Mouse (Mus musculus) urinary bladder, postnatal 25 days (tissue): ENCODE results near the gene Tmem163.

Experiments used
- DNase-seq: peaks from one replicate; pipeline ENCODE4 v3.0.0; 2022; ENCODE audit warnings: low spot score

The Tmem163 gene

DNA sequence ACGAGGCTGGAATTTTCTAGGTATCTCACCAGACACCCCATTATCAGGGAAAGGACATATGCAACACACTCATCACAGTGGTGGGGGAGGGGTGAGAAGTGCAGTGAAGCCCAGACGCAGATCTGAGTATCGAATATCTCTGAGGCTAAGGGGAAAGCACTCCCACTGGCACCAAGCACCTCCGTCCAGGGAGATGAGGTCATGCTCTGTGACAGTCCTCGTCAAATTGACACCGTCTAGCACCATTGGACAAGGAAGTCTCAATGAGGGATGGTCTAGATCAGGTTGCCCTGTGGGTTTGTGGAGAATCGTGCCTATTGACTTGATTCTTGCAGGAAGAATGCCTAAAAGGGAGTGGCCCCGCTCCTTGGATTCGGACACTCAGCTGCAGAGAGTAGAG, 180.6 kb downstream of the Tmem163 start:
- DNase-seq = no peak

DNA sequence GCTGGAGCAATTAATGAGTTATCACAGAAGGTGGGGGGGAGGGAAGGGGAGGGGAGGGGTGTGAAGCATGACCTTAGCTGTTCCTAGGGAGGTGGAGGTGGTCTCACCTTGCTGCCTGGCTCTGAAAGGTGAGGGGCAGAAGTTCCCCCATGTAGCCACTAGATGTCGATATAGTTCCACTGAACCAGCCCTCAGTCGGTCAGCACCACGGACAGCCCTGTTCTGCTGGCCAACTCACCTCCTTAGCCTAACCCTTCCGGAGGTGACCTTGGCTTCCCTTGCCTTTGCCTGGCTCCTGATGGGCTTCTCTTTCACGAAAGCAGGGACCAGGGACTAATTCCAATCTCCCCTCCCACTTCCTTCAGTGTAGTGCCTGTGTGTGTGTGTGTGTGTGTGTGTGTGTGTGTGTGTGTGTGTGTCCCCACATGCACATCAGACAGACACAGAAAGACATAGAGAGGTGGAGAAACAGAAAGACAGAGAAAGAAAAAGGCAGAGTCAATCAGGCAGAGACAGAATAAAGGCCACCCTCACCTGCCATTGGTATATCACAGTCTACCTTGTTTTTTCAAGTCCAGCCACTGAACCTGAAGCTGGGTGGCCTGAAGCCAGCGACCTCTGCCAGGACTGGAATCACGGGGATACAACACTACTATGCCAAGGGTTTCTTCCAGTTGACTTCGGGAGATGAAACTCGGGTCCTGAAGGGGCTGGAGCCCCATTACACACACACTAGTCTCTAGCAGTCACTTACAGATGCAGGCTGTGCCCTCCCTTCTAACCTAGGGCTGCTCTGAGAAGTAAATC, 182.4 kb downstream of the Tmem163 start:
- peak; percentile 48 for DNase-seq

DNA sequence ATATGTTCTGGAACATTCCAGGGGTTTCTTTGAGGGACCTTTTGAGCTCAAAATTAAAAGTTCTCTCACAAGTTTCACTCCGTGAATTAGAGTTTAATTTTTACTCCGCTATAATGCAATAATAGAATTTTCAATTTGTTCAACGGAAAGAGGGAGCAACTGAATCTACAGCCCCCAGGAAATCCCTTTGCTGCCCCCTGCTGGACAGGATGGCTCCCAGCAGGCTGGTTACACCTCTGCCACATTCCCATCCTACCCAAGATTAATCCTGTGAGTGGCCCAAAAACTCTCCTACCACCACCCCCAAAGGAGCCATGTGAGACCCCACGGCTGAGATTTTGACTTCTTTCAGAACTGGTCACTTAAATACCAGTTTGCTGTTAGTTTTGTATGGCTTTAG, 192.2 kb downstream of the Tmem163 start:
- peak; percentile 41 for DNase-seq

DNA sequence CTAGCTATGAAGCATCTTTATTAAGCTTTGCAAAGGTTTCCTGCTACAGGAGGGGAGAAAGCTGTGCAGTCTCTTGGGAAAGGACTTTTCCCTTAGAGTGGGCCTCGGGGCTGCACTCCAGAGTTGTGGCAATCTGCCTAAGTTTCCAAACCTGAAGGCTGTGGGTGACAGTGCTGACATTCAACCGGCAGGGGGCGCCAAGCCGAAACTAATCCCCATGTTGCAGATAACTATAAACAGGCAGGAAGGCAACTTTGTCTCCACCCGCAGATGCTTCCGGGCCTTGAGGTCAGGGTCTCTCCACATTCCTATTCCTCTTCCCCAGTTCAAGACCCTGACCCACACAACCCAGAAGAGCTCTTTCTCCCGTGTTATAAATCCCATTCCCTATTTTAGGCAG, 194.5 kb downstream of the Tmem163 start:
- peak; percentile 24 for DNase-seq

DNA sequence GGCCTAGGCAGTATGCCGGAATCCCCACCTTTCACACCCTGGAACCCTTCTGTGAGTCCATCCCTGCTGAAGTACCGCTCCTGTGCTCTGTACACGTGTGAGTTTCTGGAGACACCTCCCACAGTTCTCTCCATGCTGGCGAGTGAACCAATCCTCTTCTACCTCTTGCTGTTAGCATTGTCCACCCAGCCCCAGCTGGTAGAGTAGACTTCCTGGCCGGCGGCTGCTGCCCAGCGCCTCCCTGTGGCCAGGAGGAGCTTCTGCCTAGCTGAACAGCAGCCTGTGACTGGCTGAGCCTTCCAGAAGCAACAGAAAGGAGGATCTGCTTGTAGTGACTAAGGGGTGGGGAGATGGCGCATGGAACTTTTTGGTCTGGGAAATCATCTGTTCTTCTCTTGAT, 195.2 kb downstream of the Tmem163 start:
- no peak for DNase-seq

DNA sequence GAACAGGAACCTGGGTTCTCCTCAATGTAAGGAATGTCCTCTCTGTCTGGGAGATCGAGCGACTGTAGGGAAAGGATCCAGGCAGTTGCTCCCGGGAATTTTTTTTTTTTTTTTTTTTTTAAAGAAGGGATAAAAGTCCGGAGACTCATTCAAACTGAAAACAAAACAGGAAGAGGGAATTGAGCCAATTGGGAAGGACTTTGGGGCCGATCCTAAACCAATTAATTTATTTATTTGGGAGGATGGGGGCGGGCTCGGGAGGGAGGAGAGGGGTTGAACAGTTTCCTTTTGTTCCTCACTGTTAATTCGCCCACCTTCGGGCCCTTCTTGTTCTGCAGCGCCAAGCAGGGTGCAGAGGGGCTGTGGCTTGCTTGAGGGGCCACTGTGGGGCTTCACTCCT, 196.4 kb downstream of the Tmem163 start:
- no peak for DNase-seq

DNA sequence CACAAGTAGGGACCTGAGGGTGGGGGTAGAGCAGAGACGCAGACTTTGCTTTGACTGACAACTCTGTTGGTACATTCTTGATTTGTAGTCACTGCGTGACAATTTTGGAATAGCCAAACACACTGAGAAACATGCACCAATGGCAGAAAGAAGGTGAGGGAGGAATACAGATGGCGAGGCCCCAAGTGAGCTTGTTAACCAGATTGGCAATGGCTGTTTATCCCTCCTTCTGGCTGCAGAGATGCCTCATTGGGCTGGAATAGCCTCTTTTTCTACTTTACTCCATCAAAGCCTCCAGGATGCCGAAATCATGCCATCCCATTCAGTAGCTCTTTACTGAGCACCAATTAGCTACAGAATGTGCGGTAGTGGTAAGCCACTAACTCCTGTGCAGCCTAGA, 203.6 kb downstream of the Tmem163 start:
- no peak for DNase-seq

DNA sequence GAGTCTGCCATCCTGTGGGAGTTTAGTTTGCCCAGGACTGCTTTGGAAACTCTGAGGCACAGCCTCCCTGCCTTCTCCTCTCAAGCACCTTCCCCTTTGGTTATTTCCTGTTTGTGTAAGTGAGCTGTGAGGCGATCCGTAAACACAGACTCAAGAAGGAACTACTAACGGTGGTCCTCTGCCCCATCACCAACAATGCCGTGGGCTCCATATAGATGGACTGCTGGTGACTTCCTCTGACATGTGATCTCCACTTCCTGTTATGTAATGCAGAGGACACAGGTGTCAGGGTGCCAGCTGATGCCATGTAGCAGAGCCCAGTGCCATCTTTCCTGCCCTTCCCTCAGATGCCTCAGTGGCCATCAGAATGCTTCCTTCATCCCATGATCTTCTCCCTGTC, 209.2 kb downstream of the Tmem163 start:
- DNase-seq = no peak

DNA sequence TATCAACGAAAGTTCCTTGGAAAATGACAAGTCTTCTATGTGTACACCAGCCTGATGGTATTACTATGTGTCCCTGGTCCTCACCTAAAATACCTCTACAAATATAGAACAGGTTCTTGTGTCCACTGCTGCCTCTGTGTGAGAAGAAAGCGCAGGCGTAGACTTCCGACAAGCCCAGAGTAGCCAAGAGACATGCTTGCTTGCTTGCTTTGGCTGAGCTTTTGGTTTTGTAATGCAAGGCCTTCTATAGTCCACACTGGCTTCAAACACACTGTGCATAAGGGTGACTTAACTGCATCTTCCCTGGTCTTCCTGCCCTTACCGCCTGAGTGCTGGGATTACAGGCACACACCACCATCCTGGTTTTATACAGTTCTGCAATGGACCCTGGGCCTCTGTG, 212.1 kb downstream of the Tmem163 start:
- DNase-seq = no peak

DNA sequence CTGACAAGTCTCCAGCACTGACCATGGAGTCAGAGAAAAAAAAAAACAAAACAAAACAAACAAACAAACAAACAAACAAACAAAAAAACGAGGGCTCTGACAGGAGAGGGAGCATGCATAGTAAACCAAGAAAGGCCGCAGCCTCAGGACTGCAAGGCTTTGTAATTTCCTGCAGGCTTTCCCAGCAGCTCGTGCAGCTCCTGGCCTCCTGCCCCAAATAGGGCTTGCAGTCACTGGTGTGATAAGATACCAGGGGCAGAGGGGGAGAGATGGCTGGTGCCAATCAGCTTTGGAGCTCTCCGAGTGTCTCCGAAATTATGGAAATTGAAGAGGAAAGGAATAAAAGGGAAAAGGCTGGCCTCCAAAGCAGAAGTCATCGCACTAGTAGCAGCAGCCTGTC, 214.1 kb downstream of the Tmem163 start:
- DNase-seq = no peak

DNA sequence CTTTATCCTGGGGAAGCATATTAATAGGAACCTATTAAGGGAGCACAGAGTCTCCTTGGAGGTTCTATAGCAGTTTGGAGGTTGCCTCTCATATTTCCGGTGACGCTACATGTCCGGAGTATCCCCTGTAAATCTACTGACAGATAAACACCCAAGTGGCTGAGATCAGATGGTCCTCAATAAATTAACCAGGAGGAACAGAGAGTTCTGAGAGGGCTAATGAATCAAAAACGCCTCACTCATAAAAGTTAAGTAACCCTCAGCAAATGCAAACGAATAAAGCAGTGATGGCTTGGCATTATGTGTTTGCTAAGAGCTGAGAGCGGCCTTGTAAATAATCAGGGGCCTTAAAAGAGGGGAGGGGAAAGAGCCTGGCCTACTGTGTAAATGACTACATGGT, 215.3 kb downstream of the Tmem163 start:
- DNase-seq = no peak

DNA sequence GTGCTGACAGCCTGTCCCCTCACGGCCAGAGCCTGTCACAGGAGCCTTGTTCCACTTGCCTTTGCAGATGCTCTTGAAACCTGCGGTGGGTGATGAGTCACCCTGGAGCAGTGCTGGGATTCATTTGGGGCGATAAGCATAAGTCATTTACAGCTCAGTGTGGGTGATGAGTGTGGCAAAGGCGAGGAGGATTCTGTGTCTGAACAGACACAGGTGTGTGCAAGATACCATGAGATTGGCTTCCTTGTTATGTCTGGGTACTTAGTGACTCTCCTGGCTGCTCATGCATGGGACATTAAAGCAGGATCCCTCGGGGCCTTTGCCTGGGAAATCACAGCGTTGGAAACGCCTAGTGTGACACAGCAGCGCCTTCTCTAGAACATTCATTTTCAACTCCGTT, 218.3 kb downstream of the Tmem163 start:
- no peak for DNase-seq

DNA sequence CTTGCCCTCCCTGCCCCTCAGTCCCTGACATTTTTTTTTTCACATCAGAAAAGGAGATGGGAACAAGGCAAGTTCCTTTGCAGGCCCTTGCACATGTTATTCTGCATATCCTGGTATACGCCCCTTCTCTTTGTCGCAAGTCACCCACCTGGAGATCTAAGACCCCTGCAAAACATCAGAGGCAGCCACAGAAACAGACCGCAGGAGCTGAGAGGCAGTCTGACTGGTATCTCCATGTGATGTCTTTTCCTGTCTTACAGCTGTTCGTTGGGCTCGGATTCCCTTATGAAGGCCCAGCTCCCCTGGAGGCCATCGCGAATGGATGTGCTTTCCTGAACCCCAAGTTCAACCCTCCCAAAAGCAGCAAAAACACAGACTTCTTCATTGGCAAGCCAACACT, 219.8 kb downstream of the Tmem163 start:
- no peak for DNase-seq

DNA sequence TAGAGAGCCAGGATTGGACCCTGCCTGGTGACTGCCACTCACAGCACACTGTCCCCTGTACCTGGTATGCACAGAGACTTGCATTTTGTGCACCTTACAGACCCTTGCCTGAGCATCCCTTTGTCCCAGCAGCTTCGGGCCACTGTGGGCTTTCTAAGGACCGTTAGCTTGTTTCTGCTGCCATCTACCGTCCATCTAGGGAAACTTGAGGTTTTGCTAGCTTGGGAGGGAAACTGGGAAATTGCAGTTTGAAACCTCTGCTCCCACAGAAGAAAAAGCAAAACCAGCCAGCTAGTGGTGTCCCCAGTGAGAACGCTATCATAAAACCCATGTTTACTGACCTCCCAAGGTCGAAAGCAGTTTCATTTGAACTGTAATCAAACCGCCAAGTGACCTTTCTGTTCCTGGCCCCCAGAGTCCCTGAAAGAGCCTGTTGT, 220.3 kb downstream of the Tmem163 start:
- peak; percentile 25 for DNase-seq

DNA sequence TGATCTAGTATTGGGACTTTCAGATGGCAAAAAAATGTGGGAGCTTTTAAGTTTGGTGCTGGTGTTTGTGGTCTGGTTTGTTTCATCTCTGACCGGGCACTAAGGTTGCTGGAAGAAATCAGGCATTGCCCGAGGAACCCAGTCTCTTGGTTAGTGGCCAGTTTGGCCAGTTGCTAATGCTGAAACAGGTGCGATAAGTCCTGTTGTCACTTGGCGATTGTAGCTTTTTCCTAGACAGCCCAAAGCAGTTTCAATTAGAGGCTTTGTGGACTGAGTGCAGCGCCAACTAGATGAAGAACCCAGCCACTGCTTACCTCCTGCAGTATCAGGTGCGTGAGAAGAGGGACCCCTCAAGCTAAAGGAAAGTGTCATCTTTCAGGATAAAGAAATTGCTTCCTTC, 226.0 kb downstream of the Tmem163 start:
- no peak for DNase-seq

DNA sequence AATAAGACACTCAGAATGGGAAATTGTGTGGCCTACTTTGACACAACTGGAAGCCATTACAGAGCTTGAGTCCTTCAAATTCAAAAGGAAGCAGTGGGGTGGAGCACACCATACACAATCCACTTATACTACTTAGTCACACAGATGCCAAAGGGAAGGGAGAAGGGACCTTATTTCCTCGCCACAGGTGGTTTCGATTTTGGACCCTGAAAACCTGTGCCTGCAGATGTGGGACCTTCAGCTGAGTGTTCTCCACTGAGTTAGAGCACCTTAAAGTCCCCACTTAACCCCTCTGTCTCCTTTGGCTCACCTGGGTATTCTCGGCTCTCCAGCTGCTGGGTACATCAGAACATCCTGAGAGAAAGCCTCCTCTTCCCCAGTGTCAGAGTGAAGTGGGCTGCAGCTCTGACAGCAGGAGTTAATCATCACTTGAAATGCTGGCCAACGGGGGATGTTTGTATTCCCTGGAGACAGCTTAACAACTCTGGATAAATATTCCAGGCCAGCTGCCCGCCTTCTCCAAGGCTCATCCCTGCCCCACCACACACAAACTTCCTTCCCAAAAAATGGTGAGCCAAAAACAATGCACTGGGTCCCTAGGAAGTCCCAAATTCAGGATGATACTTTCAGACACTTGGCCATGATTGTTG, 234.4 kb downstream of the Tmem163 start:
- no peak for DNase-seq

DNA sequence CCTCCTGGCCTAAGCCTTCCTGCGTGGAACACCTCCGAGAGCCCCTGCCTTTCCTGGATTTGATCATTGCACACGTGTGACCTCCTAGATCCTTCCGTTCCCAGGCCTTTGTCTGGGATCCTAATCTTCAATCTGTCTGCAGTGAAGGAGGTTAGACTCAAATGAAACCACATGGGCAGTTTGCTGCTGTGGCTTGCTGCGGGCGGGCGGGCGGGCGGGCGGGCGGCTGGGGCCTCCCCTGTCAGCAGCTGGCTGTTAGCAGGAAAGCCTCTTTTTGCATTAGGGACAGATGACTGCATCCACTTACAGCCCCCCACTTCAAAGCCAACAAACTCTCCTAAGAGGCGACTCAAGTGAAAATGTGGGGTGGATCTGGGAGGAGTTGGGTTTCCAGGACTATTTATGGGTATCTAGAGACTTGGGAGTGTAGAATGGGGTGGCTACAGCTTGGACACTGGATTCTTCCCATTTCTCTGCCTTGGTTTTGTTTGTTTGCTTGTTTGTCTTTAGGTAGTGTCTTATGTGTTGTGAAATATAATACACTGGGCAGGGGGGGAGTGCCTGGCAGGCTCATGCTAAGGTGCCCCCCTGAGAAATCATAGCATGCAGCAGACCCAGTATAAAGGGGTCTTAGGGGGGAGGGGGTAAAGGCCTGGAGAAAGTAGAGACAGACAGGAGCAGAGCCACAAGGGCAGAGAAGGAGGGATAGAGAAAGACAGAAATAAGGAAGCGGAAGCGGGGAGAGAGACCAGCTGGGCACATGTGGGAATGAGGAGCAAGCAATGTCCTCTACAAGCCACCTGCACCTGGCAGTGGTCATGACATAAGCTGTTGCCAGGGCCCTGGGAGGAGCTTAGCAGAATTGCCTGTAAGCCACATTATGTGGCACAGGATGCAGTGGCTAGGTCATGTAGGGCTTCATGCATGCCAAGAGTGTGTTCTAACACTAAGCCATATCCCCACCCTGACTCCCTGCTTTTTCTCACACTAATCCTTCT, 236.2 kb downstream of the Tmem163 start:
- no peak for DNase-seq

DNA sequence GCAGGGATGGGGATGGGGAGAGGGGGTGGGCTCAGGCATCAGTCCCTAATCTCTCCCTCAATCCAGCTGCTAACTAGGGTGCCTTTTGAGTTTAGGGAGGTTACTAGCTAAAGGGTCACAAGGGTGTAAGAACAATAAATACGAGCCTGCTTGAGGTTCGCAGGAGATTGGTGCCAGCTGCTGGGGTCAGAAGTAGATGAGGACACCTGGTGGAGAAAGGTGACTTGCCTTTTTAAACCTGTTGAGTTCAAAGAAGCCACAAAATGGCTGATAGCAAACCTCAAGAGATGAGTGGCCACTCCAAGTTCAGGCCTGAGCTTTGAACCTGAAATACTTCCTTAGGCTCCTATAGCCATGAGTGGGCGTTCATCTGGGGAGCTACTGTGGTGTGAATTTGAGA, 237.6 kb downstream of the Tmem163 start:
- no peak for DNase-seq

DNA sequence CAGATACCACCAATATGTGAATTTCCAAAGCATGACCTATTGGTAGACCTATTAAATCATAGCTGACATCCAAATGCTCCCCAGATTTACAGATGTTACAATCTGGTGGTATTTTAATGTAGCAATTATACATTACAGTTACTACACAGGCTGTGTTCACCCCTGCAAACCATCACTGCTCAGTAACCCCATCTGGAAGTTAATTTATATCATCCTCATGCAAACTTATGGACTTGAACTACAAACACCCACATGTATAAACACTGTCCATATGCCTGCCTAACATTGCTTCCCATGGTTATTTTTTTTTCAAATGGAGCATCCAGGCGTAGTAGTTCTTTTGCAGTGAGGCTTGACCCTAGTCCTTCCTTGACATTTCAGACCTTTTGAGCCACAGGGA, 238.3 kb downstream of the Tmem163 start:
- no peak for DNase-seq

DNA sequence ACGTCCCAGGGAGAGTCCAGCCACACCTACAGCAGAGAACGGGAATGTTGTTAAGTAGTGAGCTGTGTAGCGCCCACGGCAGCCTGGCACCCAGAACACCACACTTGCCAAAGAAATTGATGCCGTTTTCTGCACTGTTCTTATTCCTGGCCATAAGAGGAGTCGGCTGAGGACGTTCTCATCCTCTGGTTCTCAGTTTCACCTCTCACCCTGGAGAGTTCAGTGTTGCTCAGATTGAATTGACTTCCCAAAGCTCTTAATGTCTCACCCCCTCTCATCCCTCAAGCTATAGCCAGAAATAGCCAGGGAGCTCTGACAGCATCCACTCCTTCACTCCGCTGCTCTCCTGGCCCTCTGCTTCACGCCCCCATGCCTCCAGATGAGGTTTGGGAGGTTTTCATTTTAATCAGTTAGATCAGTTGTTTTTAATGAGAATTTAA, 239.9 kb downstream of the Tmem163 start:
- DNase-seq = no peak

DNA sequence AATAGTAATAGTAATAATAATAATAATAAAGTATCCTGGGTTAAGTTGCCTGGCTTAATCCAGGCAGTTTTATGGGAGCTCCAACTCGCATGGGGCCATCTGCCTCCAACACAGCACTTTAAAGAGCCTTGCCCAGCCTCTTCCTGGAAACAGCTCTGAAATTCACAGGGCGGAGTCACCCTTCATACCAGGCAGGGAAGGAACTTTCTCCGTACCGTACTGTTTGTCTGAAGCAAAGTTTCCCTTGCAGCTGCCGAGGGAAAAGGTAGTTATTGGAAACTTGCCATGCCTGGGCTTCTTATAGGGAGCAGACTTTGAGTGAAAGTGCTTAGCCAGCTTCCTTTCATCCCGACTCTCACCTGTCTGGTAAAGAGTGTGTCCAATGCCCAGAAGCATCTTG, 242.3 kb downstream of the Tmem163 start:
- DNase-seq = no peak
